Comparison of ENCODE assay signal across 9 mouse cellular contexts in genomic region chr5:30796125-30796524, GRCm38 (mm10). TPM values are rescaled to one million over a fixed set of nuclear protein-coding genes. Genes with fewer than 3 reads are reported as not detected.
DNase-seq lines count a peak whose midpoint lies in the region; ATAC-seq lines count a peak whose summit lies in the region.
"Had no signal": no experiment of that assay in that cellular context is flagged by ENCODE, and none has a peak within 500 bp of the region (broad histone marks: within the 10 kb centered on the region; RNA-seq: fewer than 3 reads in every experiment).

No protein-coding gene starts in this region.

- H3K4me1 ChIP-seq in forebrain, embryonic 12.5 days, result peaks cover 11% of the 10 kb centered on the region
- no peaks in the 10 kb centered on the region for H3K4me1 ChIP-seq in heart, embryonic 16.5 days (ENCODE audit: control insufficient read depth, insufficient read depth, low read length)

- H3K4me3 ChIP-seq in forebrain, embryonic 12.5 days (replicated peaks), result no peak overlapping the region
- 0 out of 2 replicates have a peak overlapping the region, but pooled peaks have one; percentile 14 for H3K4me3 ChIP-seq in heart, embryonic 16.5 days (ENCODE audit: low read length)
- H3K4me3 ChIP-seq: embryonic facial prominence, embryonic 13.5 days had no signal

- H3K9ac ChIP-seq in forebrain, embryonic 12.5 days, result no peak overlapping the region
- no peak overlapping the region for H3K9ac ChIP-seq in heart, embryonic 16.5 days (ENCODE audit: low read length)
- H3K9ac ChIP-seq: embryonic facial prominence, embryonic 13.5 days had no signal

- H3K9me3 ChIP-seq in forebrain, embryonic 12.5 days, result no peaks in the 10 kb centered on the region
- no peaks in the 10 kb centered on the region for H3K9me3 ChIP-seq in heart, embryonic 16.5 days (replicated peaks; ENCODE audit: control insufficient read depth, low read length)
- H3K9me3 ChIP-seq: embryonic facial prominence, embryonic 13.5 days had no signal

- H3K27me3 ChIP-seq in forebrain, embryonic 12.5 days, result no peaks in the 10 kb centered on the region
- H3K27me3 ChIP-seq in heart, embryonic 16.5 days (ENCODE audit: control insufficient read depth, insufficient read depth, low read length), result no peaks in the 10 kb centered on the region; the same call in 1 of the 2 replicates
- H3K27me3 ChIP-seq: embryonic facial prominence, embryonic 13.5 days had no signal

- DNase-seq in CD8-positive naive resting alpha-beta T cell, adult 2 months (ENCODE audit: low read depth in 2 of 2, low spot score in 2 of 2), result peak; percentile 44 to 45
- DNase-seq in c-Kit-negative CD71-positive TER-119-positive erythroid progenitor cells, embryonic 14.5 days (ENCODE audit: low read depth, low spot score), result peak; percentile 40
- DNase-seq in kidney, postnatal 36 days, result peak; percentile 71 to 93
- peak; percentile 66 to 76 for DNase-seq in lung, adult 18-20 months
- DNase-seq in ovary, adult 18-20 months (ENCODE audit: low spot score), result peak; percentile 31
- peak; percentile 64 for DNase-seq in thymus, postnatal 0 days (ENCODE audit: low spot score)

- ATAC-seq in forebrain, embryonic 12.5 days (ENCODE audit: low FRiP score), result peak; percentile 43
- peak; percentile 57 for ATAC-seq in heart, embryonic 16.5 days (replicated peaks; ENCODE audit: extremely low read depth, insufficient read depth, low FRiP score)

- H3K36me3 ChIP-seq in forebrain, embryonic 12.5 days (replicated peaks), result peaks cover 79% of the 10 kb centered on the region
- H3K36me3 ChIP-seq in heart, embryonic 16.5 days (ENCODE audit: control insufficient read depth, insufficient read depth), result no peaks in the 10 kb centered on the region
- H3K36me3 ChIP-seq: embryonic facial prominence, embryonic 13.5 days had no signal

- H3K4me2 ChIP-seq in forebrain, embryonic 12.5 days, result no peak overlapping the region
- peak overlapping the region; percentile 52 for H3K4me2 ChIP-seq in heart, embryonic 16.5 days (ENCODE audit: low read depth, low read length)
- H3K4me2 ChIP-seq: embryonic facial prominence, embryonic 13.5 days had no signal

- 22% methylated on average over 12 of the region's 12 CpGs for WGBS in forebrain, embryonic 12.5 days
- WGBS in heart, embryonic 16.5 days, result 15% methylated on average over 12 of the region's 12 CpGs

- H3K27ac ChIP-seq in forebrain, embryonic 12.5 days, result no peak overlapping the region
- no peak overlapping the region for H3K27ac ChIP-seq in heart, embryonic 16.5 days (ENCODE audit: low read length)
- H3K27ac ChIP-seq: embryonic facial prominence, embryonic 13.5 days had no signal

RNA-seq across cellular contexts. Expression of gene Mapre3, which starts 18.3 kb away (rescaled TPM):
- 58.4 and 60.5 TPM in 2 replicates for polyA plus RNA-seq in forebrain, embryonic 12.5 days (2016; fragmentation: Nextera tagmentation; extraction: Ambion mirVana)
- polyA plus RNA-seq in heart, embryonic 16.5 days (2015; fragmentation: Nextera tagmentation; extraction: Ambion mirVana), result 18.2 and 19.8 TPM in 2 replicates
- polyA plus RNA-seq in thymus, postnatal 0 days (2015; fragmentation: Nextera tagmentation; extraction: Ambion mirVana), result 3.4 and 3.8 TPM in 2 replicates

Comparison
In these comparisons a context has a peak if more than half of its experiments do, and no peak if none do; other contexts are left out.
1. DNase-seq: peak in every context shown above with its lines; median percentile 82 in kidney, postnatal 36 days; 71 in lung, adult 18-20 months; 64 in thymus, postnatal 0 days; 44 in CD8-positive naive resting alpha-beta T cell, adult 2 months; 40 in c-Kit-negative CD71-positive TER-119-positive erythroid progenitor cells, embryonic 14.5 days; 31 in ovary, adult 18-20 months.